Mouse (Mus musculus) heart, embryonic 11.5 days (tissue): ENCODE measurements at regions not wholly inside any gene's neighbourhood (a gene's known extent, or its start where the extent isn't known, plus 50 kb on each side); places are given as distances from the start of the nearest gene placed in this dataset.

ENCODE experiments used
- ATAC-seq: fragments of 200-750 bp; cut with Nextera tagmentation; replicated peaks from 2 replicates; pipeline ENCODE4 v1.8.0; 2017; ENCODE audit warnings: moderate library complexity; ENCODE audit not compliant: insufficient number of reproducible peaks, low FRiP score, low TSS enrichment
- H3K27ac ChIP-seq: fragments of 300-500 bp; sonication (generic); 2 replicates; pipeline ENCODE4 v1.5.1; 2014; ENCODE audit warnings: mild to moderate bottlenecking, low read depth, low read length
- H3K27me3 ChIP-seq: fragments of 300-500 bp; sonication (generic); 2 replicates; pipeline ENCODE4 v1.6.1; 2014; ENCODE audit warnings: mild to moderate bottlenecking, low read length, mixed read lengths; ENCODE audit not compliant: control insufficient read depth, insufficient read depth
- H3K36me3 ChIP-seq: fragments of 300-500 bp; sonication (generic); 2 replicates; pipeline ENCODE4 v1.6.1; 2014; ENCODE audit warnings: mild to moderate bottlenecking, low read length, moderate library complexity, mixed read lengths; ENCODE audit not compliant: control insufficient read depth, insufficient read depth
- H3K4me1 ChIP-seq: fragments of 300-500 bp; sonication (generic); 2 replicates; pipeline ENCODE4 v1.6.1; 2014; ENCODE audit warnings: low read length; ENCODE audit not compliant: control insufficient read depth, insufficient read depth
- H3K4me2 ChIP-seq: fragments of 300-500 bp; sonication (generic); 2 replicates; pipeline ENCODE4 v1.6.1; 2014; ENCODE audit warnings: mild to moderate bottlenecking, moderate library complexity
- H3K4me3 ChIP-seq: fragments of 300-500 bp; sonication (generic); 2 replicates; pipeline ENCODE4 v1.5.1; 2014; ENCODE audit warnings: low read depth, low read length
- H3K9ac ChIP-seq: fragments of 300-500 bp; sonication (generic); 2 replicates; pipeline ENCODE4 v1.6.1; 2014; ENCODE audit warnings: mild to moderate bottlenecking, low read depth, low read length, moderate library complexity
- H3K9me3 ChIP-seq: fragments of 300-500 bp; sonication (generic); replicated peaks from 2 replicates; pipeline ENCODE4 v1.6.1; 2016; ENCODE audit warnings: low read length; ENCODE audit not compliant: control insufficient read depth
- WGBS: fragments of 180-500 bp; shearing (Covaris S2); extraction: QIAGEN DNeasy Blood & Tissue Kit; methylation state at CpG from one replicate; pipeline ENCODE4 v1.1.7; 2014; ENCODE audit not compliant: insufficient replicate concordance; 5-methylcytosine and 5-hydroxymethylcytosine counted together

- Histone ChIP-seq H3K36me3 (no peaks in the 10 kb centered on the region), H3K27ac (no peak overlapping the region), H3K4me2 (no peak overlapping the region), H3K27me3 (no peaks in the 10 kb centered on the region), H3K4me3 (no peak overlapping the region), H3K9ac (no peak overlapping the region), H3K4me1 (peaks cover 15% of the 10 kb centered on the region), H3K9me3 (no peaks in the 10 kb centered on the region)
- ATAC-seq = no peak
- WGBS = 74% methylated on average over 7 of the region's 7 CpGs
These were observed 398.7 kb upstream of the Zmiz1 start for GRCm38 (mm10) chr14:25060285-25060684.

DNA sequence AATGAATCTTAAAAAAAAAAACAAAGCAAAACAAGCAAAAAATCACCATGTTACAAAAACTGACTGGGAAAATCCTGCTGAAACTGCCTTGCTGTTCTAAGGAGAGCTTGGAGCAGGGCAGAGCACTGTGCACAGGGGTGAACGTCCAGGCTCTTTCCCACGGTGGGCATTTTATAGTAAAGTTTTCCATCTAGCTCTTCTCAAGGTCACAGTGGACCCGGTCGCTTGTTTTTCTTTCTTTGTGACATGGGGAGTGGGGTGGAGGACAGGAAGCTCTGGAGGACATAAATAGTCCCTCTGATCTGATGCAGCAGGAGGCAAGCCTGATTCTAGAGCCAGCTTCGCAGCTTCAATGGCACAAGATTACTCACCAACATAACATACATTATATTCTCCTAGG, 395.9 kb upstream of the Zmiz1 start:
- H3K27me3 ChIP-seq = no peaks in the 10 kb centered on the region
- peaks cover 19% of the 10 kb centered on the region for H3K4me1 ChIP-seq
- H3K4me3 ChIP-seq = no peak overlapping the region
- H3K36me3 ChIP-seq = no peaks in the 10 kb centered on the region
- no peak for ATAC-seq
- H3K27ac ChIP-seq = 0 out of 2 replicates have a peak overlapping the region, but pooled peaks have one; percentile 15
- WGBS = 32% methylated on average over 5 of the region's 5 CpGs
- peak overlapping the region; percentile 18; the same call in 1 of the 2 replicates for H3K9ac ChIP-seq
- H3K4me2 ChIP-seq = no peak overlapping the region
- no peaks in the 10 kb centered on the region for H3K9me3 ChIP-seq

DNA sequence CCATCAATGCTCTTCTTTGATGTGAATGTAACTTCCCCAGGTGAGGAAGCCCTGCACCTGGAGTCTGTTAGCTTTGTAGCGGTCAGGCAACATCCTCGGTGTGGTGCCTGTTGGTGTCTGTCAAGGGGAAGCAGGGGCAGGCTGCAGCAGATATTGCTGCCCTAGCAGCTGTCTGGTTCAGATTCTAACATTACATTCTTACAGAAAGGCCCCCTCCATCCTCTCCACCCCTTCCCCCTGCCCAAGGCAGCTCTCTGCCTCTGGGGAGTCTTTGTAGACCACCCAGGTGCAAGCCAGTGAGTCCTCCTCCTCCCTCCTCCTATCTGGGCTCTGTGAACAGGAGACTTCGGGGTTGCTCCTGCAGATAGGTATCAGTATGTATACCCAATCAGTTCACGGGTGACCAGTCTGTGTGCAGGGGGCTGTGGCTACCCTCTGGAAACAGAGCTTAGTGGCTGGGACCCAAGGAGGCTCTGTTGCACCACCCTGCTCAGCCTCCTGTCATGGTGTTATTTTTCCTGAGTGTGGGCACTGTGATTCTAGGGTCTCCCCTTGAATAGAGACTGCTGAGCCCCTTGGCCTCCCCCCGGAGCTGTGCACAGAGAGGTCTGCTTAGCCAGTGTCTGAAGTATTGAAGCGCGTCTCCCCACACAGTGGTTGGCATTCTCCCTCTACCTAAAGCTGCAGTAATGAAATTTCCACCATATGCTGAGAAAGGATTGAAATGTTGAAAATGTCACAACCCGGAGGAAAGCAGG, 394.6 kb upstream of the Zmiz1 start:
- 56% methylated on average over 8 of the region's 8 CpGs for WGBS

DNA sequence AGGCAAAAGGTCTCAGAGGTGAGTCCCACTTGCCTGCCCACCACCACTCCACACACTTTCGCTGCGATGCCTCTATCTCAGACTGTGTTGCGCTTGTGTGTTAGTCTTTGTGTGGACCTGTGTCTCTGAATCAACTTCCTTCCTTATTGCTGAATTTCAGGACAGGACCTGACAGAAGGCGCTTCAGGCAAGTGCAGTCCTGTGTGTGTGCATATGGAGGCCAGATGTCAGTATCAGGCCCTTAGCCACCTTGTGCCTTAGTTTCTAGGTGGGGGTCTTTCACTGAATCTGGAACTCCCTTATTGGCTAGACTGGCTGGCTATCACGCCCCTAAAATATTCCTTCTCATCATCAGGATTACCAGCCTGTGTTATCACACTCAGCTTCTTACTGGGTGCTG, 391.6 kb upstream of the Zmiz1 start:
- Histone ChIP-seq H3K27me3 (no peaks in the 10 kb centered on the region), H3K9me3 (no peaks in the 10 kb centered on the region), H3K9ac (no peak overlapping the region), H3K27ac (no peak overlapping the region), H3K4me1 (peaks cover 29% of the 10 kb centered on the region), H3K4me2 (no peak overlapping the region), H3K36me3 (no peaks in the 10 kb centered on the region), H3K4me3 (no peak overlapping the region)
- no peak for ATAC-seq
- WGBS = 88% methylated on average over 5 of the region's 5 CpGs

More for the DNA sequence above, 394.6 kb upstream of the Zmiz1 start:
- no peak for ATAC-seq
- H3K27me3 ChIP-seq = no peaks in the 10 kb centered on the region
- no peak overlapping the region for H3K4me2 ChIP-seq
- no peak overlapping the region for H3K27ac ChIP-seq
- H3K9me3 ChIP-seq = no peaks in the 10 kb centered on the region
- H3K4me3 ChIP-seq = no peak overlapping the region
- H3K9ac ChIP-seq = 0 out of 2 replicates have a peak overlapping the region, but pooled peaks have one; percentile 10
- H3K36me3 ChIP-seq = no peaks in the 10 kb centered on the region
- peaks cover 26% of the 10 kb centered on the region for H3K4me1 ChIP-seq

DNA sequence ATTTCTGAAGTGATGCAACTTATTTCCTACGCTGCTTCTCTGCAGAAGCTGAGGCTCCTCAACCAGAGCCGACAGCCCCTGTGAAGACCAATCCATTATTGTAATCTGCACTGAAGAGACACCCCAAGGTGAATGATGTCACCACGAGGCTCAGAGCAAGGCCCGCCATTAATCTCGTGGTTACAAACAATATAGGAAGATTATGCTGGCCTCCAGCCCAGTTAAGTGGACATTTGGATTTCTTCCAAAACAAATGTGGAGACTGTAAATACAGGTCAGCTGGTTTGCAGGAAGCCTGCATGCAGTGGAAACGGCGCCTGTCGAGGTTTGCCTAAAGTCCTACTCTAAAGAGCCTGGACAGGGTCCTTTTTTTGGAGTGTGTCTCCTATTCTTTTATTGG, 390.6 kb upstream of the Zmiz1 start:
- no peak overlapping the region for H3K27ac ChIP-seq
- no peaks in the 10 kb centered on the region for H3K36me3 ChIP-seq
- WGBS = 34% methylated on average over 8 of the region's 8 CpGs
- H3K9ac ChIP-seq = no peak overlapping the region
- ATAC-seq = peak; percentile 49
- no peak overlapping the region for H3K4me2 ChIP-seq
- no peaks in the 10 kb centered on the region for H3K27me3 ChIP-seq
- no peak overlapping the region for H3K4me3 ChIP-seq
- H3K9me3 ChIP-seq = no peaks in the 10 kb centered on the region
- H3K4me1 ChIP-seq = peaks cover 19% of the 10 kb centered on the region

- peaks cover 10% of the 10 kb centered on the region for H3K4me1 ChIP-seq
- no peak overlapping the region for H3K27ac ChIP-seq
- no peaks in the 10 kb centered on the region for H3K27me3 ChIP-seq
- no peak for ATAC-seq
- H3K9me3 ChIP-seq = no peaks in the 10 kb centered on the region
- H3K36me3 ChIP-seq = no peaks in the 10 kb centered on the region
- WGBS = 69% methylated on average over 5 of the region's 5 CpGs
- H3K4me3 ChIP-seq = no peak overlapping the region
- no peak overlapping the region for H3K4me2 ChIP-seq
- no peak overlapping the region for H3K9ac ChIP-seq
These were observed 385.8 kb upstream of the Zmiz1 start for GRCm38 (mm10) chr14:25073143-25073542.

DNA sequence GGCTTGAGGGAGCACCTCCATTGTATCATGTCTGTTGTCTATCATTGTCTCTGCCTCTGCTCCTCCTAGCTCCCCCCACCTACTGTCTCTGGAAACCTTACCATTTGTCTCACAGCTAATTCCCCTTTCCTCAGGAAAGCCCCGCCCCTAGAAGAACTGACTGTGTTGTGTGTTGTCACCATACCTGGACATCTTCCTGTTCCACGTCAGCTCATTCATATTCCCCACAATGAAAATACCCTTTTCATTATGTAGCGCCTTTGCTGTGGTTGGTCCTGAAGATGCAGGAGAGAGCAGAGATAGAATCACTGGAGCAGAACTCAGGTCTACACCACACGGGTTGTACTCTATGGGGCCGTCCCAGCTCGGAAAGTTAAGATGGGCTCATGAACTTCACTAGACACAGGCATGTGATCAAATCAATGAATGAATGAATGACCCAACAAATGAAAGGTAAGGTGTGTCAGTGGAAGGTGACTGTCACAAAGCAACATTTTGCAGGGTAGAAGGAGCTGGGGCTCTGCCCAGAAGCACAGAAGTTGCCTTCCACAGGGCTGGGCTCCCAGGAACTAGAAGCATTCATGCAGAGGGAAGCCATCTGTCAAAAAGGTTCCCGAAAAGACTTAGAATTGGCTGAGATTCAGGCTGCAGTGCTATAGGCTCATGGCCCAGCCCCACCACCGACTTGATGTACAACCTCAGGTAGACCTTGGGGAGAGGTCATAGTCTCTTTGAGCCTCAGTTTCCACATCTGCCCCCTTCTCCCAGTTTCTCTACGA, 384.8 kb upstream of the Zmiz1 start:
- no peak overlapping the region for H3K4me2 ChIP-seq
- peaks cover 3% of the 10 kb centered on the region; the same call in 1 of the 2 replicates for H3K4me1 ChIP-seq
- 83% methylated on average over 9 of the region's 9 CpGs for WGBS
- H3K4me3 ChIP-seq = no peak overlapping the region
- no peaks in the 10 kb centered on the region for H3K36me3 ChIP-seq
- H3K27me3 ChIP-seq = no peaks in the 10 kb centered on the region
- no peak overlapping the region for H3K27ac ChIP-seq
- H3K9ac ChIP-seq = no peak overlapping the region
- no peak for ATAC-seq
- H3K9me3 ChIP-seq = no peaks in the 10 kb centered on the region

- WGBS = 83% methylated on average over 5 of the region's 5 CpGs
- H3K4me3 ChIP-seq = no peak overlapping the region
- H3K36me3 ChIP-seq = no peaks in the 10 kb centered on the region
- H3K27ac ChIP-seq = no peak overlapping the region
- ATAC-seq = no peak
- H3K4me1 ChIP-seq = peaks cover 3% of the 10 kb centered on the region; the same call in 1 of the 2 replicates
- no peaks in the 10 kb centered on the region for H3K27me3 ChIP-seq
- H3K4me2 ChIP-seq = no peak overlapping the region
- H3K9me3 ChIP-seq = no peaks in the 10 kb centered on the region
- no peak overlapping the region for H3K9ac ChIP-seq
These were observed 384.1 kb upstream of the Zmiz1 start for GRCm38 (mm10) chr14:25074891-25075290.
